12 mouse cellular contexts compared by ENCODE assay signal in the genomic region with DNA sequence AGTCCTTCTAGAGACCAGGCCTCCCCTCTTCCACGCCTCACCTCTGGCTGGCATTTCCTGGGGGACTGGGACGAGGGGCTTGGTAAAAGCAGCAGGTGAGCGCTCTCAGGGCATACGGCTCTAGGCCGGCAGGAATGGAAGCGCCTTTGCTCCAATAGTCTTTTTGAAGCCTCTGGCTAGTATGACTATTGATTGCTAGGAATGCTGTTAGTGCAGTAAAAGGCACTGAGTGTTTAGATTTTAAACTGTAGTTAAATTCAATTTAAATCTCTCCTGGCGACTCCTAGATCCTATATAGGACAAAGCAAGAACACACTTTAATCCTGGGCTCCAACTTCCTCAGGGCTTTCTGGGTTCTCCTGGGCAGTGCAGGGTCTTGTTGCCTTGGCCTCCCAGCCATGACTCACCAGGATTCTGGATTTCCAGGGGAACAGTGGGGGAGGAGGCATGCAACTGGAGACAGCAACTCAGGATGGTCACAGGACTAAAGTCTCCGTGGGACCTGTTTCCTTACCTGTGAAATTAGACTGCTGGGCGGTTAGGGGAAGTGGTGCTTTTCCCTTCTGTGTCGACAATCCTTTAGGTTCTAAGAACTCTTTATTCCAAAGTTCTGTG. TPM values are rescaled to one million over a fixed set of nuclear protein-coding genes. Genes with fewer than 3 reads are reported as not detected.
DNase-seq lines count a peak whose midpoint lies in the region; ATAC-seq and TF ChIP-seq lines count a peak whose summit lies in the region.
"Had no signal": no experiment of that assay in that cellular context is flagged by ENCODE, and none has a peak within 500 bp of the region (broad histone marks: within the 10 kb centered on the region; RNA-seq: fewer than 3 reads in every experiment).

No protein-coding gene starts in this region.

- H3K4me1 ChIP-seq in kidney, embryonic 15.5 days, result peaks cover 71% of the 10 kb centered on the region
- H3K4me1 ChIP-seq in G1E (ENCODE audit: insufficient read depth, low read depth, low read length), result peaks cover 72% of the 10 kb centered on the region
- H3K4me1 ChIP-seq in limb, embryonic 11.5 days (ENCODE audit: control insufficient read depth, insufficient read depth, low read length), result no peaks in the 10 kb centered on the region

- DNase-seq in adrenal gland, postnatal 10 days, result peak; percentile 20
- DNase-seq in adrenal gland, adult 18-20 months (ENCODE audit: low spot score in 2 of 2), result no peak
- DNase-seq in kidney, postnatal 10 days, result no peak
- no peak for DNase-seq in G1E (ENCODE audit: low spot score)
- DNase-seq in limb, embryonic 11.5 days (ENCODE audit: low spot score), result peak; percentile 44
- no peak for DNase-seq in frontal cortex, postnatal 25 days (ENCODE audit: low spot score in 2 of 2)
- no peak for DNase-seq in gastrocnemius, postnatal 36 days
- DNase-seq: thymus, adult 2 months had no signal

- H3K4me2 ChIP-seq in kidney, embryonic 15.5 days, result peak overlapping the region; percentile 80
- H3K4me2 ChIP-seq in limb, embryonic 11.5 days (ENCODE audit: low read depth, severe bottlenecking), result no peak overlapping the region

- H3K4me3 ChIP-seq in kidney, embryonic 15.5 days (replicated peaks), result peak overlapping the region; percentile 56
- peak overlapping the region; percentile 99 for H3K4me3 ChIP-seq in G1E (ENCODE audit: low read depth, low read length)
- no peak overlapping the region for H3K4me3 ChIP-seq in limb, embryonic 11.5 days (ENCODE audit: low read depth, low read length)

- H3K9me3 ChIP-seq in kidney, embryonic 15.5 days (replicated peaks), result no peaks in the 10 kb centered on the region
- no peaks in the 10 kb centered on the region for H3K9me3 ChIP-seq in G1E (replicated peaks)
- H3K9me3 ChIP-seq in limb, embryonic 11.5 days (ENCODE audit: control insufficient read depth, low read length), result no peaks in the 10 kb centered on the region
- H3K9me3 ChIP-seq: limb, embryonic 12.5 days had no signal

- no peak for ATAC-seq in kidney, embryonic 15.5 days (replicated peaks; ENCODE audit: low FRiP score)
- ATAC-seq in G1E (ENCODE audit: extremely low read depth, insufficient number of reproducible peaks, low FRiP score, poor library complexity, severe bottlenecking), result no peak
- ATAC-seq in limb, embryonic 11.5 days (ENCODE audit: insufficient number of reproducible peaks, low FRiP score, low TSS enrichment, low read depth), result no peak

- H3K36me3 ChIP-seq in kidney, embryonic 15.5 days, result 0 out of 2 replicates have a peak, but pooled peaks cover 4% of the 10 kb centered on the region
- peaks cover 80% of the 10 kb centered on the region for H3K36me3 ChIP-seq in G1E (replicated peaks)
- H3K36me3 ChIP-seq in limb, embryonic 11.5 days (ENCODE audit: control insufficient read depth, insufficient read depth, low read length), result no peaks in the 10 kb centered on the region
- H3K36me3 ChIP-seq: limb, embryonic 12.5 days had no signal

- peaks cover 93% of the 10 kb centered on the region for H3K27me3 ChIP-seq in kidney, embryonic 15.5 days
- no peaks in the 10 kb centered on the region for H3K27me3 ChIP-seq in G1E (ENCODE audit: insufficient read depth, low read length)
- peaks cover 71% of the 10 kb centered on the region for H3K27me3 ChIP-seq in limb, embryonic 11.5 days (ENCODE audit: control insufficient read depth, insufficient read depth, low read length)

- H3K27ac ChIP-seq in kidney, embryonic 15.5 days, result peak overlapping the region; percentile 77
- H3K27ac ChIP-seq in limb, embryonic 11.5 days (replicated peaks; ENCODE audit: low read depth, low read length), result no peak overlapping the region
- H3K27ac ChIP-seq: limb, embryonic 12.5 days had no signal

- peak overlapping the region; percentile 24; the same call in 1 of the 2 replicates for H3K9ac ChIP-seq in kidney, embryonic 15.5 days
- no peak overlapping the region for H3K9ac ChIP-seq in limb, embryonic 11.5 days (ENCODE audit: low read length)
- H3K9ac ChIP-seq: limb, embryonic 12.5 days had no signal

- intact Hi-C loops in gastrocnemius, postnatal 36 days (cut with DNase I), result no loop called here

- TF ChIP-seq CTCF in G1E (IDR thresholded peaks at IDR 0.05; ENCODE audit: low read depth, low read length), result no peak

- WGBS in kidney, embryonic 15.5 days, result 21% methylated on average over 10 of the region's 10 CpGs
- WGBS in limb, embryonic 11.5 days, result 4% methylated on average over 10 of the region's 10 CpGs

RNA-seq across cellular contexts. Expression of gene Gata2, which starts 10.2 kb away (rescaled TPM):
- 10 to 100 TPM; 26.3 to 33.2 TPM for total RNA-seq in adrenal gland, postnatal 10 days (2021)
- 10 to 100 TPM; 23.5 to 28.8 TPM for total RNA-seq in adrenal gland, adult 18-20 months (2021)
- polyA plus RNA-seq in kidney, embryonic 15.5 days (2015; fragmentation: Nextera tagmentation; extraction: Ambion mirVana), result 42.1 and 59.5 TPM in 2 replicates
- 264 and 265 TPM in 2 replicates for total RNA-seq in G1E (2014; fragmentation: Nextera tagmentation)
- total RNA-seq in G1E (2017), result 127 and 145 TPM in 2 replicates
- polyA plus RNA-seq in G1E (2012), result 1,748 and 2,211 TPM in 2 replicates
- polyA plus RNA-seq in limb, embryonic 11.5 days (2014; fragmentation: Nextera tagmentation; extraction: Ambion mirVana), result 1.9 and 4.0 TPM in 2 replicates
- total RNA-seq in gastrocnemius, postnatal 36 days (2021), result 1 to 10 TPM; 4.2 to 4.3 TPM

RNA-seq across cellular contexts. Expression of gene Dnajb8, which starts 18.2 kb away (rescaled TPM):
- total RNA-seq in adrenal gland, postnatal 10 days (2021), result not detected
- not detected for total RNA-seq in adrenal gland, adult 18-20 months (2021)
- polyA plus RNA-seq in kidney, embryonic 15.5 days (2015; fragmentation: Nextera tagmentation; extraction: Ambion mirVana), result not detected in 2 replicates
- total RNA-seq in G1E (2014; fragmentation: Nextera tagmentation) (not detected in 2 replicates), G1E (2017) (0.11 TPM in 1 of 2 replicates, not detected in the other)
- polyA plus RNA-seq in G1E (2012), result not detected in 2 replicates
- polyA plus RNA-seq in limb, embryonic 11.5 days (2014; fragmentation: Nextera tagmentation; extraction: Ambion mirVana), result not detected in 2 replicates
- not detected for total RNA-seq in gastrocnemius, postnatal 36 days (2021)
- total RNA-seq: heart, postnatal 10 days; neutrophil, adult 5-6 weeks had no signal
- polyA plus RNA-seq: limb, embryonic 12.5 days; thymus, adult 2 months had no signal

Comparison
In these comparisons a context has a peak if more than half of its experiments do, and no peak if none do; other contexts are left out.
1. DNase-seq: peak in adrenal gland, postnatal 10 days (single experiment) and limb, embryonic 11.5 days (single experiment); none in adrenal gland, adult 18-20 months (0 of 2), kidney, postnatal 10 days (single experiment), G1E (single experiment), frontal cortex, postnatal 25 days (0 of 2) and gastrocnemius, postnatal 36 days (0 of 2).
2. RNA of gene Gata2, which starts 10.2 kb away (total RNA-seq): 127 to 265 TPM in G1E, 26.3 to 33.2 TPM in adrenal gland, postnatal 10 days and 23.5 to 28.8 TPM in adrenal gland, adult 18-20 months; 4.2 to 4.3 TPM in gastrocnemius, postnatal 36 days; every median in the first group is over 4 times any median in the second.